Mouse (Mus musculus): ENCODE measurements at regions not wholly inside any gene's neighbourhood (a gene's known extent, or its start where the extent isn't known, plus 50 kb on each side); places are given as distances from the start of the nearest gene placed in this dataset.
"Not testable (repeated sequence)": the region's sequence is repeated elsewhere in the genome, so short reads cannot be mapped to it uniquely, and the experiment has no call there.

DNA sequence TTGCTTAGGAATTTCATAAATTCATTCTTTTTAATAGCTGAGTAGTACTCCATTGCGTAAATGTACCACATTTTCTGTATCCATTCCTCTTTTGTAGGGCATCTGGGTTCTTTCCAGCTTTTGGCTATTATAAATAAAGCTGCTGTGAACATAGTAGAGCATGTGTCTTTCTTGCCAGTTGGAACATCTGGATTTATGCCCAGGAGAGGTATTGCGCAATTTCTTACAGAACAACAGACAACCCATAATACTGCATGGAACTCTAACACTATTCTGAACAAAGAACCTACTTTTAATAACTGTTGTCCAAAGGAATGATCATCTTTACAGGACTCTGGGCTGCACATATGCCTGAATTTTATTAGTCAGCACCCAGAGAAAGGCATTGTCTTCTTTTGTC is 373.4 kb downstream of the Casp12 start:
- DNase-seq (ENCODE audit: low spot score), result not testable (repeated sequence)

DNA sequence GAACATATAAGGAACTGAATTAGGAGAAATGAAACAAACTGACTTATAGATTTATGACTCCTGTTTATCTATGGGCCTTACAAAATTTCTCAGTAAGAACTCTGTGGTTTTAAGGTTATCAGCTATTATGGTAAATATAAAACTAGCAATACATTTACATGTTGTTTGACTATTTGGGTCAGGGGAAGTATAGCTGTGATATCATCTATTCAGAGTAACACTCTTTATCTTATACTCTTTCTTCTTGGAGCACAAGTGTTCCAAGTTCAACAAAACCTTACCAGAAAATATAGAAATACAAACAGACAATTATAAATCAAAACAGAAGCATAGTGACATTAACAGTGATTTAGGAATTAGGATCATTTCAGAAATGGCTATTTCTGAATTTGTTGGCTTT is 383.6 kb downstream of the Casp12 start:
- DNase-seq (ENCODE audit: low spot score), result no peak

DNA sequence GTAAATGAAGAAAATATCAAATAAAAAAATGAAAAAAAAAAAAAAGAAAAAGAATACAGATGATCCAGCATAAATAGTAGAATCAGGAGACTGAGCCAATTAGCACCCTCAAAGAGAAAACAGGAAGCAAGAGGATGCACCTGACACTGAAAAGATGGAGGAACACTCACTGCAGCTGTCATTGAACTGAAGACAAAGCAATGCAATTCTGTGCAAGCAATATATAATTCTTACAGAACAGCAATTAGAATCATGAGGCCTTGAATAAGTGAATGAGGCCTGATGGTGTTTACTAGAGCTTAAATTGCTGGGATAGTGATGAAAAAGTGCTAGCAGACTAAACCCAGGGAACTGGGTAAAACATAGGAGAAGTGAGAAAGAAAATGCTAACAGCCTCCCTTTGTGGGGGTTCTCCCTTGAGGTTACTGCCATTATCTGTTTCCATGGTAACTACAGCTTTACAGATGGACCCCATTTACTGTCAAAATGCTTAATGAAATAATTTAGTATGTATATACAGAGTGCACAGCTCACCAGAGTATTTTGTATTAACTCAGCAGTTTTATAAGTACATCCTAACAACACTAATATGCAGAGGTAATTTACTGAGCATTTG is 407.6 kb downstream of the Casp12 start:
- no peak for DNase-seq (ENCODE audit: low spot score)

DNA sequence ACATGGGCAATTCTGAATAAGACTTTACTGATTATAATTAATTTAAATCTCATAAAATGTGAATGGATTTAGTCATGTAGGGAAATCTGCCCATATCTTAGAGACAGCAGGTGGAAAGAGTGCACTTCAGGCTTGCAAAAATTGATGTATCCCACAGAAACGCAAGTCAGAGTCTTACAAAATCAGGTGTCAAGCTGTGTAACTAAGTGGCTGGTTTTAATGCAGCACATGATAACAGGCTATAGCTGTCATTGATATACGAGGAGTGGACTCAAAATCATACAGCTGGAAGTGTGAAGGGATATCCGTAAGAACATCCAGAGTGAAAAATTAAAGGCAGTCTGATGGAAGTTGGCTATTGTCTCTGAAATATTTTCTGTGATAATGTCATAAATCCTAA is 408.6 kb downstream of the Casp12 start:
- no peak for DNase-seq (ENCODE audit: low spot score)

DNA sequence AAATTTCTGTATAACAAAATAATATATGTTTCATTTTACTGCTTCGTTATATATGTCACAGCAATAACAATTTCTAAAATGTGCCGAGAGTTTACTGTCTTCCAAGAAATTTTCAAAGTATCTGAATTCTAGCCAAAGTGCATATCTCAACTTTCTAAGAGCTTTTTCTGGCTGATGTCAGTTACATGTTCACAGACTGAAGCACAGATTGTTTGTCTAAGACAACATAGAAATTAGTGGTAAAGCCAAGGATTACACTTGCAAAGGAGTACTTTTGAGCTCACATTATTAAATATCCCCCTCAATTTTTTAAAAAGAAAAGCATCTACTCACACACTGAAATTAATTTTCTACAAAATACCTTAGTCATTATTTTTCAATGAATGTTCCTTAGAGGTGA is 407.2 kb upstream of the Pdgfd start:
- no peak for DNase-seq (ENCODE audit: low spot score)

DNA sequence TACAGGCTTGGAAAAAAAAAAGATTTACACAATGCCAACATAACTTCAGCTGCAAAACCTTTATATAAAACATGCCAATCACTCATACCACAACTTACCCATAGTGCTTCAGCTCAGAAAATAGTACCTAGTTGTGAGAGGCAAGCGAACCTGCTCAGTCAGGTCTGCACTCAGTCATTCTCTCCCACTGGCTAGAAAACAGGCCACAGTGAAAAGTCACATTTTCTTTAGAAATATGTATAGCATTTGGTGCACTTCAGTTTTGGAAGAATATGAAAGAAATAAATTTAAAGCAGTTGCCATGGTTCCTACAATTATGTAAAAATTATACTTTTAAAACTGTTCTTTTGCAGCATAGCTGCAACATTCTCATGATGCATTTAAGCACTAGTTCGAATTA is 398.5 kb upstream of the Pdgfd start:
- DNase-seq (ENCODE audit: low spot score), result no peak

DNA sequence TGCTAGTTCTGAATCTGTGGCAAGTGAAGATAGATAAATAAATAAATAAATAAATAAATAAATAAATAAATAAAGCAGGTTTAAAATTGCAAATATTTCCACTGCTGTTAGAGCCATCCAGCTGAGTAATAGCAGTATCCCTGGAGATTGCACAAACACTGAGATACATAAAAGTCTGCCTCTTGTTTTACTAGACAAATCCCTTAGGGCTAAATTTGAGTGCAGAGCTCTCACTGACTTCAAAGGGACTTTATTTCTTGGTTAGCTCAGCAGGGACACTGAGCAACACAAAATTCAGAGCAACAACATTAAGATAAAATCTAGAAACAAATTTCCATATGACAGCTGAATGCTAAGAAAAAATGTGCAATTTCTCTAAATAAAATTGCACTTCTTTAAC is 397.2 kb upstream of the Pdgfd start:
- no peak for DNase-seq (ENCODE audit: low spot score)
